Mouse (Mus musculus) adrenal gland, adult 18-20 months (tissue): ENCODE measurements around the gene Gm38119. TPM values are rescaled to one million over a fixed set of nuclear protein-coding genes. Genes with fewer than 3 reads are reported as not detected.

Experiments
- DNase-seq, 2 experiments: peaks; one replicate each; pipeline ENCODE4 v3.0.0; 2021 to 2022; ENCODE audit warnings: low spot score in 2 of 2
- long read RNA-seq, 2 experiments: library from polyadenylated mRNA; stranded (forward); transcript quantifications; one replicate each; pipeline ENCODE4 v2.0.0; 2021
- total RNA-seq, 2 experiments: library from RNA; stranded (reverse); gene quantifications; 1 replicate in 1 of 2; 2 replicates in 1 of 2; pipeline ENCODE4 v1.2.3; 2021

The Gm38119 gene
- total RNA-seq, result not detected
- long read RNA-seq, experiment 1, result 0 reads
- long read RNA-seq, experiment 2, result 0 reads

DNA sequence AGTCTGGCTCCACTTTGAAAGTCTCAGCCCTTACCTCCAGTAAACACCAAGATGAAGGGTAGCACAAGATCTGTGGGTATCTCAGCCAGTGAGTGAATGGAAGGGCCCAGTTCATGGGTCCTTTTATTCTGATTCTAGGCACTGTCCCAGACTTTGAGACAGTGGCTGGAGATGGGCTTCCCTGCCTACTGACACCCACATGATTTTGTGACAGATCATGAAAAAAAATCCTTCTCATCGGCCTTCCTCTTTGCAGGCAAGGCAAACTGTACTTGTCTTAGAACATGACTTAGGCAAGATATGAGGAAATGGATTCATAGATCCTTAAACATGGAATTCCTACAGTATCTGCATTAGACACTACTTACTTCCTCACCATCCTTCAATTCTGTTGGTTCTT is at the start of gene Gm38119:
Gm38119 (minus strand) TSS at position 101 of the 400 bp plus-strand sequence.
- DNase-seq, result no peak

DNA sequence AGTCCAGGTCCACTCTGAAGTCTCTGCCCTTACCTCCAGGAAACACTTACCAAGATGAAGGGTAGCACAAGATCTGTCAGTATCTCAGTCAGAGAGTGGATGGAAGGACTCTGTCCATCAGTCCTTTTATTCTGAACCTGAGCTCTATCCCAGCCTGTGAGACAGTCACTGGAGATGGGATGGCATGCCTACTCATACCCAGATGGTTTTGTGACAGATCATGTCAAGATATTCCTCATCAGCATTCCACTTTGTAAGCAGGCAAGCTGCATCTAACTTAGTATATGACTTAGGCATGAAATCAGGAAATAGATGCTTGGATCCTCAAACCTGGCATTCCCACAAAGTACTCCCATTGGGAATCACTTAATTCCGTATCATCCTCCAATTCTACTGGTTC is 39.9 kb upstream of the Gm38119 start, which contains the start of gene Lce1i:
Lce1i (minus strand) TSS at position 101 of the 400 bp plus-strand sequence.
- DNase-seq, result no peak

DNA sequence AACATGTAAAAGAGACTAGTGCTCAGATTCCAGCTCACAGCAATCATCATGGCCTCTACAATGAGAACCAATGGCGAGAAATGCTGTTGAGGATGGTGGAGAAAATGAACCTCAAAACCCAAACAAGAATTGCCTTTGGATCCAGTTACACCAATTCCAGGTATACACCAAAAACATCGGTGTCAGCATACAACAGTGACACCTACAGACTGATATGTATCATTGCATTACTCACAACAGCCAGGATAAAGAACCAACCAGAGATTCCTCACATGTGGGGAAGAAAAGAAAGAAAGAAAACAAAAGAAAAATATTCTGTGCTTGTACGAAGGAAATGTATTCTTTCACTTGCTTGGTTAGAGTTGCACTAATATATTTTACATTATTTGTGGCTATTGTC is 32.7 kb upstream of the Gm38119 start:
- DNase-seq, result no peak

DNA sequence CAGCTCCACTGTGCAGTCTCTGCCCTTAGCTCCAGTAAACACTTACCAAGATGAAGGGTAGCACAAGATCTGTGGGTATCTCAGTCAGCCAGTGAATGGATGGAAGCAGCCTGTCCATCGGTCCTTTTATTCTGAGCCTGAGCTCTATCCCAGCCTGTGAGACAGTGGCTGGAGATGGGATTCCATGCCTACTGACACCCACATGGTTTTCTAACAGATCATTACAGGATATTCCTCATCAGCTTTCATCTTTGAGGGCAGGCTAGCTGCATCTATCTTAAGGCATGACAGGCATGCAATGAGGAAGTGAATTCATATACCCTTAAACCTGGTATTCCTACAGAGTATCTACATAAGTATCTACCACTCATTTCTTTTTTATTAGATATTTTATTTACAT is 26.1 kb upstream of the Gm38119 start, which contains the start of gene Lce1h:
Lce1h (minus strand) TSS at position 101 of the 400 bp plus-strand sequence.
- no peak for DNase-seq

DNA sequence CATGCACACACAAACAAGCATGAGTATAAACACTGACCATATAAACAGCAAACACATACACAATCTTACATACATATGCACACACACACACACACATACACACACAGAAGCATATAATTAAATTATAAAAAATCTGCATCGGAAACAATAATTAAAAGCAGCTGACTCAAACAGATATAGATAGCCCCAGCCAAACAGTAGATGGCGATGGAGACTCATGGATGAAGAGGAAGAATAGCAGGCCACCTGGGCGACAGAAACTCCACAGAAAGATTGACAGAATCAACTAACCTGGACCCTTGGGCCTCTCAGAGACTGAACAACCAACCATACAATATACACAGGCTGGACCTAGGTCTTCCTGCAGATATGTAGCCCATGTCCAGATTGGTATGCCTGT is 14.3 kb upstream of the Gm38119 start:
- DNase-seq, result no peak

DNA sequence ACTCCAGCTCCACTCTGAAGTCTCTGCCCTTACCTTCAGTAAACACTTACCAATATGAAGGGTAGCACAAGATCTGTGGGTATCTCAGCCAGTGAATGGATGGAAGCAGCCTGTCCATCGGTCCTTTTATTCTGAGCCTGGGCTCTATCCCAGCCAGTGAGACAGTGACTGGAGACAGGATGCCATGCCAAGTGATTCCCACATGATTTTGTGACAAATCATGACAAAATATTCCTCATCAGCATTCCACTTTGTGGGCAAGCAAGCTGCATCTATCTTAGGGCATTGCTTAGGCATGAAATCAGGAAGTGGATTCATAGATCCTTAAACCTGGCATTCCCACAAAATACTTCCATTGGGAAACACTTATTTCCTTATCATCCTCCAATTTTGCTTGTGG is 13.3 kb upstream of the Gm38119 start, which contains the start of gene Lce1g:
Lce1g (minus strand) TSS at position 101 of the 400 bp plus-strand sequence.
- no peak for DNase-seq

DNA sequence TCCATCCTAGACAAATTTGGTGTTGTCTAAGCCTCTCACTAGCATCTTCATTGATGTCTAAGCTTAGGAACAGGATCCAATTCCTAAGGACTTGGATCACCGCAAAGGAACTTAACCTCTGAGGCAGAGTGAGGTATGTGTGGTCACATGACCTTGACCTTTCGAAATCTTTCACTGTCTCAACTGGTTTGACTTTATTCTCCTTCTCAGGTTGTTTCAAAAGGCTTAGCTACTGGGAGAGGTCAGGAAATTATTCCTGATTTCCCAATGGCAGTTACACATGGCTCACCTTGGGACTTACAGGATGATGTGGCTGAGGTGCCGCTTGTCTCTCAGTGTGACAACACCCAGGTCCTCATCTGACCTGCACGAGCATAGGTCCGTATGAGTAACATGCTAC is 16.3 kb downstream of the Gm38119 start:
- no peak for DNase-seq

DNA sequence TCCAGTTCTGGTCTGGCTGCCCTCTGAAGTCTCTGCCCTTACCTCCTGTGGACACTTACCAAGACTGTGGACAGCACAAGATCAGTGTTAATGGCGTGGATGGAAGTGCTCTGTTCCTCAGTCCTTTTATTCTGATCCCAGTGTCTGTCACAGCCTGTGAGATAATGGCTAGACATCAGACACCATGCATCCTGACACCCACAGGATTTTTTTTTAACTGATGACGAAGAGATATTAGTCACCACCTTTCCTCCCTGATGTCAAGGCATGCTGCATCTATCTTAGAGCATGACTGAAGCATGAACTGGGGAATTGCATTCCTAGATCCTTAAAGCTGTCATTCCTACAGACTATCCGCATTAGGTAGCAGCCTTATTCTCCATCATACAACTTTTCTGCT is 18.6 kb downstream of the Gm38119 start, which contains the start of gene Lce1f:
Lce1f (minus strand) TSS at position 101 of the 400 bp plus-strand sequence.
- no peak for DNase-seq

DNA sequence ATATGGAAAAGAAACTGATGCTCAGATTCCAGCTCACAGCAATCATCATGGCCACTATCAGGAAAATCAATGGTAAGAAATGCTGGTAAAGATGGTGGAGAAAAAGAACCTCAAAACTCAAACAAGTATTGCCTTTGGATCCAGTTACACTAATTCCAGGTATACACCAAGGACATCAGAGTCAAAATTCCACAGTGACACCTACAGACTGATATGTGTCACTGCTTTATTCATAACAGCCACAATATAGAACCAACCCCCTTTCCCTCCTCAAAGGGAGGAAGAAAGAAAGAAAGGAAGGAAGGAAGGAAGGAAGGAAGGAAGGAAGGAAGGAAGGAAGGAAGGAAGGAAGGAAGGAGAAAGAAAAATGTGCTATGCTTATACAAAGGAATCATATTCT is 23.8 kb downstream of the Gm38119 start:
- DNase-seq, result no peak

DNA sequence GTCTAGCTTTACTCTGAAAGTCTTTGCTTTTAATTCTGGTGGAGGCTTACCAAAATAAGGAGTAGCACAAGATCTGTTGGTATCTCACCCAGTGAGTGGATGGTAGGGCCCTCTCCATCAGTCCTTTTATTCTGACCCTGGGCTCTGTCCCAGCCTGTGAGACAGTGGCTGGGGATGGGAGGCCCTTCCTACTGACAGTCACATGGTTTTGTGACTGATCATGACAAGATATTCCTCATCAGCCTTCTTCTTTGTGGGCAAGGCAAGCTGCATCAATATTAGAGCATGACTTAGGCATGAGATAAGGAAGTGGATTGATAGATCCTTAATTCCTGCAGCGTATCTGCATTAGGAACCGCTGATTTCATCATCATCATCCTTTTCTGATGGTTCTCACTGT is 29.9 kb downstream of the Gm38119 start, which contains the start of gene Lce1e:
Lce1e (minus strand) TSS at position 101 of the 400 bp plus-strand sequence.
- no peak for DNase-seq

DNA sequence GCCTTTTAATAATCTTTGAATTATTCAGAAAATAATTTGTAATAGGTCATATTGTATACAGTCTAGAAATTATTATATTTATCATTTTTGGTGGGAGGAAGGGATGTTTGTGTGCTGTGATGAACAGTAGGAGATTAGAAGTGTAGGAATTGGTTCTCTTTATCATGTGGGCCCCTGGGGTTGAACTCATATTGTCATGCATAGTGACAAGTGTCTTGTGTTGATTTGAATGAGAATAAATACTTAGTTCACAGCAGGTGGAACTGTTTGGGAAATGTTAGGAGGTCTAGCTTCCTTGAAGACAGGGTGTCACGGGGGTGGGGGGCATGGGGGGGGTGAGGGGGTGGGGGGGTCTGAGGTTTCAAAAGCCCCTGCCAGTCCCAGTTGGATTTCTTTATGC is 44.3 kb downstream of the Gm38119 start:
- no peak for DNase-seq

DNA sequence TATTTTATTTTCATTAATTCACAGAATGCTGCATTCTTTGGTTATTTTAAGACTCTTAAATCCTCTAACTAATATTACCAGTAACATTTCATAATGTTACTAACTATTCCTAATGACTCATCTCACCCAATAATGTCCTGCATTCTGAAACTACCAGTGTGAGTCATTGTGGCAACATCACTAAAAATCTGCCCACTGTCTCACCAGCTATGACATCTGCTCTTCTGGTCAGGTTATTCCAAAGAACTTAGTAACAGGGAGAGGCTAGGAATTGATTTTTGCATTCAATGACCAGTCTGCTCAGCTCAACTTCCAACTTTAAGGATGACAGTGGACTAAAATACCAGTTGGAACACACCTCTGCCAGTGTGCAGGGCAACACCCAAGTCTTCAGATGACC is 47.2 kb downstream of the Gm38119 start:
- no peak for DNase-seq

DNA sequence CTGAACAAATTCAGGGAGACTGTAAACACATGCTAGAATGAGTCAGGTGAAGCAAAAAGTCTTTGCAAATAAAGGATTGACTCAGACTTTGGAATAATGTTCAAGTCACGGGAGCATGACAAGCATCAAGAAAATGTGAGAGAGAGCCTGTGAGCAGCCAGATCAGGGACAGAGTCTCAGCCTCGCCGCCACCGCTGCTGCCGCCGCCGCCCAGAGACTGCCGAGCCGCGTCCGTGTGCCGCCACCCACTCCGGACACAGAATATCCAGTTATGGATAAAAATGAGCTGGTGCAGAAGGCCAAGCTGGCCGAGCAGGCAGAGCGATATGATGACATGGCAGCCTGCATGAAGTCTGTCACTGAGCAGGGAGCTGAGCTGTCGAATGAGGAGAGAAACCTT is 49.7 kb downstream of the Gm38119 start:
- DNase-seq, result peak in 1 of 2 experiments; percentile 7

Other genes starting within 250 kb of the Gm38119 start
- gene Sprr4, start 238.6 kb downstream of the Gm38119 start, total RNA-seq, result not detected
- not detected for gene 2310046K23Rik, start 204.6 kb downstream of the Gm38119 start, total RNA-seq
- not detected for gene Ivl, start 165.4 kb downstream of the Gm38119 start, total RNA-seq
- gene Smcp, start 150.1 kb downstream of the Gm38119 start, total RNA-seq, result not detected
- gene 2210017I01Rik, start 131.6 kb downstream of the Gm38119 start, total RNA-seq, result not detected
- not detected for gene Lce6a, start 117.4 kb downstream of the Gm38119 start, total RNA-seq
- not detected for gene Lce1a1, start 90.8 kb downstream of the Gm38119 start, total RNA-seq
- not detected for gene Lce1b, start 82.2 kb downstream of the Gm38119 start, total RNA-seq
- not detected for gene Lce1a2, start 68.8 kb downstream of the Gm38119 start, total RNA-seq
- gene Lce1c, start 59.8 kb downstream of the Gm38119 start, total RNA-seq, result not detected
- not detected for gene Lce1d, start 51.9 kb downstream of the Gm38119 start, total RNA-seq
- not detected for gene Lce1e, start 30.0 kb downstream of the Gm38119 start, total RNA-seq
- gene Lce1f, start 18.7 kb downstream of the Gm38119 start, total RNA-seq, result not detected
- gene Lce1g, start 13.2 kb upstream of the Gm38119 start, total RNA-seq, result not detected
- not detected for gene Lce1h, start 26.0 kb upstream of the Gm38119 start, total RNA-seq
- not detected for gene Lce1i, start 39.8 kb upstream of the Gm38119 start, total RNA-seq
- not detected for gene Lce1j, start 51.4 kb upstream of the Gm38119 start, total RNA-seq
- not detected for gene Lce1k, start 68.8 kb upstream of the Gm38119 start, total RNA-seq
- gene Kprp, start 88.2 kb upstream of the Gm38119 start, total RNA-seq, result not detected
- not detected for gene Lce1l, start 112.2 kb upstream of the Gm38119 start, total RNA-seq
- gene 2310050C09Rik, start 131.1 kb upstream of the Gm38119 start, total RNA-seq, result not detected
- gene Lce3a, start 187.1 kb upstream of the Gm38119 start, total RNA-seq, result not detected
- not detected for gene Lce3b, start 193.9 kb upstream of the Gm38119 start, total RNA-seq
- not detected for gene Lce3c, start 205.4 kb upstream of the Gm38119 start, total RNA-seq
- gene Lce3d, start 218.3 kb upstream of the Gm38119 start, total RNA-seq, result not detected
- not detected for gene Lce3e, start 228.0 kb upstream of the Gm38119 start, total RNA-seq